Comparison of ENCODE assay signal across 19 mouse cellular contexts in genomic region chr10:86363669-86364309, GRCm38 (mm10).
DNase-seq lines count a peak whose midpoint lies in the region; ATAC-seq and TF ChIP-seq lines count a peak whose summit lies in the region.
"Had no signal": no experiment of that assay in that cellular context is flagged by ENCODE, and none has a peak within 500 bp of the region (broad histone marks: within the 10 kb centered on the region; RNA-seq: fewer than 3 reads in every experiment).

No protein-coding gene starts in this region.

- H3K79me2 ChIP-seq in CH12.LX (replicated peaks; ENCODE audit: control insufficient read depth, extremely low read depth, insufficient read depth, poor library complexity, severe bottlenecking), result no peaks in the 10 kb centered on the region

- peak; percentile 30; the same call in 1 of the 2 replicates for TF ChIP-seq EP300 in CH12.LX (IDR thresholded peaks at IDR 0.05; ENCODE audit: low read length)

- dilution Hi-C loops in CH12.LX (cut with MboI; ENCODE audit: extremely low pct_ligation_motif_present, extremely low pct_unique_long_range_greater_than_20kb, low sequenced_read_pairs), result no loop called here

- TF ChIP-seq POLR2A in CH12.LX (IDR thresholded peaks at IDR 0.05; ENCODE audit: low read depth, low read length), result peak; percentile 34

- no peaks in the 10 kb centered on the region for H3K36me3 ChIP-seq in midbrain, embryonic 11.5 days (ENCODE audit: control insufficient read depth, insufficient read depth, low read length)
- H3K36me3 ChIP-seq in midbrain, embryonic 16.5 days (ENCODE audit: control insufficient read depth, insufficient read depth, low read length), result no peaks in the 10 kb centered on the region
- H3K36me3 ChIP-seq in CH12.LX (replicated peaks in 1 of 2; ENCODE audit: control insufficient read depth in 1 of 2, insufficient read depth in 1 of 2, low read length in 1 of 2), result peaks cover 0 to 30% of the 10 kb centered on the region in 2 experiments
- H3K36me3 ChIP-seq: G1E had no signal

- H3K27ac ChIP-seq in midbrain, embryonic 11.5 days (ENCODE audit: low read depth, low read length), result no peak overlapping the region
- no peak overlapping the region for H3K27ac ChIP-seq in midbrain, embryonic 16.5 days (ENCODE audit: low read length)
- peak overlapping the region; percentile 49 for H3K27ac ChIP-seq in CH12.LX (ENCODE audit: insufficient read depth, low read depth)

- no peaks in the 10 kb centered on the region for H3K4me1 ChIP-seq in midbrain, embryonic 11.5 days (ENCODE audit: control insufficient read depth, insufficient read depth, low read length)
- no peaks in the 10 kb centered on the region for H3K4me1 ChIP-seq in midbrain, embryonic 16.5 days (ENCODE audit: control insufficient read depth, insufficient read depth, low read length)
- H3K4me1 ChIP-seq in CH12.LX (ENCODE audit: control insufficient read depth in 1 of 2, insufficient read depth in 2 of 2), result peaks cover 16 to 45% of the 10 kb centered on the region in 2 experiments

- H3K4me3 ChIP-seq in midbrain, embryonic 11.5 days (ENCODE audit: low read depth, low read length), result no peak overlapping the region
- no peak overlapping the region for H3K4me3 ChIP-seq in midbrain, embryonic 16.5 days (ENCODE audit: low read depth, low read length)
- H3K4me3 ChIP-seq in CH12.LX (replicated peaks in 1 of 3; ENCODE audit: low read depth in 2 of 3, low read length in 2 of 3, poor library complexity in 1 of 3), result peak overlapping the region in 1 of 3 experiments; percentile 13

- no peak for TF ChIP-seq CTCF in CH12.LX (conservative IDR thresholded peaks at IDR 0.05 in 1 of 2, IDR thresholded peaks at IDR 0.05 in 1 of 2; ENCODE audit: low read depth in 2 of 2, low read length in 2 of 2)

- no peak for TF ChIP-seq RAD21 in CH12.LX (IDR thresholded peaks at IDR 0.05; ENCODE audit: low read depth, low read length)

- no peaks in the 10 kb centered on the region for H3K9me3 ChIP-seq in midbrain, embryonic 11.5 days (ENCODE audit: control insufficient read depth, low read length)
- no peaks in the 10 kb centered on the region; the same call in 1 of the 2 replicates for H3K9me3 ChIP-seq in midbrain, embryonic 16.5 days (replicated peaks; ENCODE audit: control insufficient read depth, low read length, poor library complexity, severe bottlenecking)
- H3K9me3 ChIP-seq in CH12.LX (replicated peaks; ENCODE audit: low read length), result no peaks in the 10 kb centered on the region

- H3K4me2 ChIP-seq in midbrain, embryonic 11.5 days, result no peak overlapping the region
- H3K4me2 ChIP-seq in midbrain, embryonic 16.5 days (ENCODE audit: low read length), result no peak overlapping the region
- peak overlapping the region; percentile 45 for H3K4me2 ChIP-seq in CH12.LX (ENCODE audit: insufficient read depth, low read depth, poor library complexity, severe bottlenecking)

- WGBS in midbrain, embryonic 11.5 days, result 81% methylated on average over 8 of the region's 8 CpGs
- 86% methylated on average over 8 of the region's 8 CpGs for WGBS in midbrain, embryonic 16.5 days

- in situ Hi-C loops in CH12.LX (cut with MboI; ENCODE audit: low pct_ligation_motif_present, low pct_unique_long_range_greater_than_20kb, low sequenced_read_pairs), result no loop called here

- no peak for ATAC-seq in midbrain, embryonic 11.5 days (ENCODE audit: low FRiP score)
- no peak for ATAC-seq in midbrain, embryonic 16.5 days
- ATAC-seq: activated CD4-positive, CD25-positive, alpha-beta regulatory T cell, adult 4 months; CD4-positive, CD25-positive, alpha-beta regulatory T cell, adult 4 months; Patski had no signal

- peak; percentile 28 for DNase-seq in midbrain, embryonic 11.5 days (ENCODE audit: low spot score, missing footprints)
- peak; percentile 56 for DNase-seq in CH12.LX (ENCODE audit: extremely low read depth)
- DNase-seq in lung, postnatal 14 days, result no peak
- DNase-seq: adrenal gland, adult 2 months; adrenal gland, adult 8-10 months; adrenal gland, postnatal 10 days; adrenal gland, postnatal 14 days; adrenal gland, postnatal 25 days; adrenal gland, postnatal 36 days; B cell, adult 2 months; cerebellum, adult 11 months; cerebellum, adult 11-12 months; cerebellum, adult 18-20 months; cerebellum, adult 2 months had no signal

- H3K9ac ChIP-seq in midbrain, embryonic 11.5 days (ENCODE audit: low read length), result no peak overlapping the region
- H3K9ac ChIP-seq in midbrain, embryonic 16.5 days (ENCODE audit: low read depth, low read length), result no peak overlapping the region
- no peak overlapping the region; the same call in 1 of the 2 replicates for H3K9ac ChIP-seq in CH12.LX (ENCODE audit: insufficient read depth, low read depth)

- no peaks in the 10 kb centered on the region for H3K27me3 ChIP-seq in midbrain, embryonic 11.5 days (ENCODE audit: control insufficient read depth, insufficient read depth, low read length)
- no peaks in the 10 kb centered on the region for H3K27me3 ChIP-seq in midbrain, embryonic 16.5 days (ENCODE audit: control insufficient read depth, insufficient read depth, low read depth, low read length)
- H3K27me3 ChIP-seq in CH12.LX (replicated peaks), result no peaks in the 10 kb centered on the region
- H3K27me3 ChIP-seq: Patski had no signal

TF ChIP-seq in CH12.LX, 34 proteins besides CTCF, POLR2A, EP300 and RAD21:
- TF ChIP-seq SIN3A (IDR thresholded peaks at IDR 0.05; ENCODE audit: low read length) (no peak), NELFE (IDR thresholded peaks at IDR 0.05; ENCODE audit: low read depth, low read length) (no peak), MAZ (IDR thresholded peaks at IDR 0.05; ENCODE audit: low read depth, low read length) (no peak), TCF12 (IDR thresholded peaks at IDR 0.05; ENCODE audit: low read depth, low read length) (peak; percentile 63; the same call in 1 of the 2 replicates), MYC (IDR thresholded peaks at IDR 0.05; ENCODE audit: low read depth, low read length) (peak; percentile 54; the same call in 1 of the 2 replicates), IRF4 (IDR thresholded peaks at IDR 0.05; ENCODE audit: low read depth, low read length) (peak; percentile 44; the same call in 1 of the 2 replicates), BHLHE40 (IDR thresholded peaks at IDR 0.05; ENCODE audit: low read depth, low read length) (peak; percentile 74; the same call in 1 of the 2 replicates), TBP (conservative IDR thresholded peaks at IDR 0.05; ENCODE audit: low read depth, low read length) (0 out of 2 replicates have a peak, but pooled peaks have one; percentile 51), MAX (IDR thresholded peaks at IDR 0.05; ENCODE audit: low read length) (peak; percentile 75; the same call in 1 of the 2 replicates), MXI1 (IDR thresholded peaks at IDR 0.05; ENCODE audit: low read depth, low read length) (peak; percentile 47; the same call in 1 of the 2 replicates), ELF1 (IDR thresholded peaks at IDR 0.05; ENCODE audit: low read depth, low read length) (0 out of 2 replicates have a peak, but pooled peaks have one; percentile 57)
